Mouse (Mus musculus): Measurements from ENCODE around the gene Chrna7. TPM values are rescaled to one million over a fixed set of nuclear protein-coding genes. Genes with fewer than 3 reads are reported as not detected.

Gene Chrna7
- total and polyA plus RNA-seq, 2 experiments from 2014 or later: 7.6 to 35.7 TPM

GRCm38 (mm10) chr7:63153239-63153638 is 59.1 kb downstream of the Chrna7 start:
- H3K9me3 ChIP-seq (ENCODE audit: low read length): no peaks in the 10 kb centered on the region
- no peaks in the 10 kb centered on the region for H3K4me1 ChIP-seq (ENCODE audit: insufficient read depth, low read length)
- H3K27me3 ChIP-seq (ENCODE audit: insufficient read depth, low read length): no peaks in the 10 kb centered on the region
- no peak for DNase-seq (ENCODE audit: low spot score)
- no peak overlapping the region for H3K4me2 ChIP-seq (ENCODE audit: low read depth, low read length)
- H3K27ac ChIP-seq: no peak overlapping the region
- no peak overlapping the region for H3K4me3 ChIP-seq (ENCODE audit: low read length)
- H3K9ac ChIP-seq (replicated peaks; ENCODE audit: low read length): no peak overlapping the region
- H3K36me3 ChIP-seq (ENCODE audit: insufficient read depth, low read length): no peaks in the 10 kb centered on the region
- WGBS: 71% methylated on average over 1 of the region's 1 CpGs
- ATAC-seq: no peak
- TF ChIP-seq CTCF (IDR thresholded peaks at IDR 0.05; ENCODE audit: low read depth): no peak

GRCm38 (mm10) chr7:63148740-63149139 is 63.6 kb downstream of the Chrna7 start:
- no peaks in the 10 kb centered on the region for H3K4me1 ChIP-seq (ENCODE audit: insufficient read depth, low read length)
- H3K4me2 ChIP-seq (ENCODE audit: low read depth, low read length): no peak overlapping the region
- no peak for TF ChIP-seq CTCF (IDR thresholded peaks at IDR 0.05; ENCODE audit: low read depth)
- H3K9me3 ChIP-seq (ENCODE audit: low read length): no peaks in the 10 kb centered on the region
- no peak overlapping the region for H3K27ac ChIP-seq
- DNase-seq (ENCODE audit: low spot score): no peak
- no peak overlapping the region for H3K9ac ChIP-seq (replicated peaks; ENCODE audit: low read length)
- WGBS: 51% methylated on average over 3 of the region's 3 CpGs
- no peaks in the 10 kb centered on the region for H3K36me3 ChIP-seq (ENCODE audit: insufficient read depth, low read length)
- H3K27me3 ChIP-seq (ENCODE audit: insufficient read depth, low read length): no peaks in the 10 kb centered on the region
- peak; percentile 58; the same call in 1 of the 2 replicates for ATAC-seq
- H3K4me3 ChIP-seq (ENCODE audit: low read length): no peak overlapping the region

GRCm38 (mm10) chr7:63148321-63148720 is 64.0 kb downstream of the Chrna7 start:
- H3K27ac ChIP-seq: no peak overlapping the region
- H3K4me1 ChIP-seq (ENCODE audit: insufficient read depth, low read length): no peaks in the 10 kb centered on the region
- H3K9ac ChIP-seq (replicated peaks; ENCODE audit: low read length): no peak overlapping the region
- H3K27me3 ChIP-seq (ENCODE audit: insufficient read depth, low read length): no peaks in the 10 kb centered on the region
- ATAC-seq (peak; percentile 77; the same call in 1 of the 2 replicates), DNase-seq (ENCODE audit: low spot score) (peak; percentile 59)
- 67% methylated on average over 5 of the region's 5 CpGs for WGBS
- H3K4me3 ChIP-seq (ENCODE audit: low read length): no peak overlapping the region
- H3K9me3 ChIP-seq (ENCODE audit: low read length): no peaks in the 10 kb centered on the region
- no peak overlapping the region for H3K4me2 ChIP-seq (ENCODE audit: low read depth, low read length)
- TF ChIP-seq CTCF (IDR thresholded peaks at IDR 0.05; ENCODE audit: low read depth): peak; percentile 36
- no peaks in the 10 kb centered on the region for H3K36me3 ChIP-seq (ENCODE audit: insufficient read depth, low read length)

- Histone ChIP-seq H3K36me3 (ENCODE audit: insufficient read depth, low read length) (no peaks in the 10 kb centered on the region), H3K27me3 (ENCODE audit: insufficient read depth, low read length) (no peaks in the 10 kb centered on the region), H3K4me3 (ENCODE audit: low read length) (no peak overlapping the region), H3K9me3 (ENCODE audit: low read length) (no peaks in the 10 kb centered on the region), H3K4me1 (ENCODE audit: insufficient read depth, low read length) (no peaks in the 10 kb centered on the region), H3K9ac (replicated peaks; ENCODE audit: low read length) (no peak overlapping the region), H3K27ac (no peak overlapping the region), H3K4me2 (ENCODE audit: low read depth, low read length) (no peak overlapping the region)
- ATAC-seq (no peak), DNase-seq (ENCODE audit: low spot score) (no peak)
- WGBS: 80% methylated on average over 2 of the region's 2 CpGs
- TF ChIP-seq CTCF (IDR thresholded peaks at IDR 0.05; ENCODE audit: low read depth): no peak
Observed at GRCm38 (mm10) chr7:63122547-63122946, 89.8 kb downstream of the Chrna7 start.

GRCm38 (mm10) chr7:63113671-63114070 is 98.7 kb downstream of the Chrna7 start:
- no peaks in the 10 kb centered on the region for H3K4me1 ChIP-seq (ENCODE audit: insufficient read depth, low read length)
- H3K4me2 ChIP-seq (ENCODE audit: low read depth, low read length): no peak overlapping the region
- no peaks in the 10 kb centered on the region for H3K36me3 ChIP-seq (ENCODE audit: insufficient read depth, low read length)
- DNase-seq (ENCODE audit: low spot score) (no peak), ATAC-seq (no peak)
- no peaks in the 10 kb centered on the region for H3K27me3 ChIP-seq (ENCODE audit: insufficient read depth, low read length)
- 19% methylated on average over 2 of the region's 2 CpGs for WGBS
- H3K9ac ChIP-seq (replicated peaks; ENCODE audit: low read length): no peak overlapping the region
- H3K9me3 ChIP-seq (ENCODE audit: low read length): no peaks in the 10 kb centered on the region
- TF ChIP-seq CTCF (IDR thresholded peaks at IDR 0.05; ENCODE audit: low read depth): no peak
- H3K27ac ChIP-seq: no peak overlapping the region
- H3K4me3 ChIP-seq (ENCODE audit: low read length): no peak overlapping the region

GRCm38 (mm10) chr7:63113252-63113651 is 99.1 kb downstream of the Chrna7 start:
- Histone ChIP-seq H3K9ac (replicated peaks; ENCODE audit: low read length) (no peak overlapping the region), H3K36me3 (ENCODE audit: insufficient read depth, low read length) (no peaks in the 10 kb centered on the region), H3K4me2 (ENCODE audit: low read depth, low read length) (no peak overlapping the region), H3K27me3 (ENCODE audit: insufficient read depth, low read length) (no peaks in the 10 kb centered on the region), H3K27ac (no peak overlapping the region), H3K9me3 (ENCODE audit: low read length) (no peaks in the 10 kb centered on the region), H3K4me3 (ENCODE audit: low read length) (no peak overlapping the region), H3K4me1 (ENCODE audit: insufficient read depth, low read length) (no peaks in the 10 kb centered on the region)
- WGBS: 67% methylated on average over 2 of the region's 2 CpGs
- DNase-seq (ENCODE audit: low spot score) (no peak), ATAC-seq (no peak)
- no peak for TF ChIP-seq CTCF (IDR thresholded peaks at IDR 0.05; ENCODE audit: low read depth)

- no peaks in the 10 kb centered on the region for H3K36me3 ChIP-seq (ENCODE audit: insufficient read depth, low read length)
- ATAC-seq (no peak), DNase-seq (ENCODE audit: low spot score) (no peak)
- no peak overlapping the region for H3K4me3 ChIP-seq (ENCODE audit: low read length)
- no peak overlapping the region for H3K4me2 ChIP-seq (ENCODE audit: low read depth, low read length)
- H3K27me3 ChIP-seq (ENCODE audit: insufficient read depth, low read length): no peaks in the 10 kb centered on the region
- TF ChIP-seq CTCF (IDR thresholded peaks at IDR 0.05; ENCODE audit: low read depth): no peak
- H3K27ac ChIP-seq: no peak overlapping the region
- H3K9me3 ChIP-seq (ENCODE audit: low read length): no peaks in the 10 kb centered on the region
- H3K9ac ChIP-seq (replicated peaks; ENCODE audit: low read length): no peak overlapping the region
- H3K4me1 ChIP-seq (ENCODE audit: insufficient read depth, low read length): no peaks in the 10 kb centered on the region
- WGBS: 91% methylated on average over 4 of the region's 4 CpGs
Observed at GRCm38 (mm10) chr7:63109348-63109747, 103.0 kb downstream of the Chrna7 start.
